Mouse (Mus musculus): ENCODE data around the gene Pla2g15. TPM values are rescaled to one million over a fixed set of nuclear protein-coding genes. Genes with fewer than 3 reads are reported as not detected.

Gene Pla2g15
- total and polyA plus RNA-seq, 3 experiments = 4.0 to 9.4 TPM; not detected in 1

- no peak for TF ChIP-seq MAFK (IDR thresholded peaks at IDR 0.05; ENCODE audit: borderline replicate concordance, low read depth, low read length)
- no peak for TF ChIP-seq GABPA (IDR thresholded peaks at IDR 0.05; ENCODE audit: low read depth, low read length)
- TF ChIP-seq ELF1 (IDR thresholded peaks at IDR 0.05; ENCODE audit: low read depth, low read length) = no peak
- TF ChIP-seq ZMIZ1 (IDR thresholded peaks at IDR 0.05; ENCODE audit: low read depth, low read length) = no peak
- no peak for TF ChIP-seq NELFE (IDR thresholded peaks at IDR 0.05; ENCODE audit: low read depth, low read length)
- TF ChIP-seq JUND (IDR thresholded peaks at IDR 0.05; ENCODE audit: low read depth, low read length) = no peak
- TF ChIP-seq CTCF (IDR thresholded peaks at IDR 0.05 in 2 of 3, conservative IDR thresholded peaks at IDR 0.05 in 1 of 3; ENCODE audit: control insufficient read depth in 1 of 3, insufficient read depth in 1 of 3, low read depth in 2 of 3, low read length in 3 of 3, poor library complexity in 1 of 3, severe bottlenecking in 1 of 3) = no peak
- TF ChIP-seq TBP (IDR thresholded peaks at IDR 0.05; ENCODE audit: low read depth, low read length) = no peak
- no peak for TF ChIP-seq HCFC1 (IDR thresholded peaks at IDR 0.05; ENCODE audit: low read depth, low read length)
- no peak for TF ChIP-seq SIN3A (IDR thresholded peaks at IDR 0.05; ENCODE audit: low read length)
- TF ChIP-seq MEF2A (IDR thresholded peaks at IDR 0.05; ENCODE audit: extremely low read depth, insufficient replicate concordance, low read depth, low read length, poor library complexity, severe bottlenecking) = no peak
- no peak overlapping the region for H3K9ac ChIP-seq (ENCODE audit: control insufficient read depth, low read depth, low read length, poor library complexity, severe bottlenecking)
- H3K4me3 ChIP-seq (ENCODE audit: control insufficient read depth in 1 of 2, insufficient read depth in 1 of 2, low read depth in 2 of 2, low read length in 2 of 2) = no peak overlapping the region
- H3K27ac ChIP-seq (ENCODE audit: control insufficient read depth, low read depth, low read length) = no peak overlapping the region
- no peaks in the 10 kb centered on the region for H3K9me3 ChIP-seq (replicated peaks; ENCODE audit: insufficient read depth, low read length)
- H3K4me1 ChIP-seq (ENCODE audit: control insufficient read depth in 1 of 2, insufficient read depth in 2 of 2, low read length in 2 of 2) = no peaks in the 10 kb centered on the region
- peaks cover 0 to 25% of the 10 kb centered on the region in 2 experiments; a peak in 2 of 4 replicates for H3K36me3 ChIP-seq (ENCODE audit: control insufficient read depth in 1 of 2, insufficient read depth in 2 of 2, low read length in 2 of 2)
- H3K27me3 ChIP-seq (ENCODE audit: control insufficient read depth in 1 of 2, insufficient read depth in 2 of 2, low read length in 2 of 2) = no peaks in the 10 kb centered on the region
- no peak for DNase-seq (ENCODE audit: low read depth, low spot score)
- no peaks in the 10 kb centered on the region for H3K79me2 ChIP-seq (ENCODE audit: control insufficient read depth, insufficient read depth, low read length, poor library complexity)
These were observed 38.2 kb upstream of the Pla2g15 start for GRCm38 (mm10) chr8:106112041-106112440.

- Histone ChIP-seq H3K9me3 (replicated peaks; ENCODE audit: insufficient read depth, low read length) (no peaks in the 10 kb centered on the region), H3K79me2 (ENCODE audit: control insufficient read depth, insufficient read depth, low read length, poor library complexity) (no peaks in the 10 kb centered on the region), H3K27ac (ENCODE audit: control insufficient read depth, low read depth, low read length) (no peak overlapping the region), H3K36me3 (ENCODE audit: control insufficient read depth in 1 of 2, insufficient read depth in 2 of 2, low read length in 2 of 2) (peaks cover 0 to 24% of the 10 kb centered on the region in 2 experiments; a peak in 2 of 4 replicates), H3K4me3 (ENCODE audit: control insufficient read depth in 1 of 2, insufficient read depth in 1 of 2, low read depth in 2 of 2, low read length in 2 of 2) (no peak overlapping the region), H3K4me1 (ENCODE audit: control insufficient read depth in 1 of 2, insufficient read depth in 2 of 2, low read length in 2 of 2) (no peaks in the 10 kb centered on the region), H3K27me3 (ENCODE audit: control insufficient read depth in 1 of 2, insufficient read depth in 2 of 2, low read length in 2 of 2) (no peaks in the 10 kb centered on the region), H3K9ac (ENCODE audit: control insufficient read depth, low read depth, low read length, poor library complexity, severe bottlenecking) (no peak overlapping the region)
- no peak for DNase-seq (ENCODE audit: low read depth, low spot score)
- TF ChIP-seq NRF1 (IDR thresholded peaks at IDR 0.05; ENCODE audit: insufficient read depth, low read depth, low read length, poor library complexity, severe bottlenecking) (no peak), MYB (IDR thresholded peaks at IDR 0.05; ENCODE audit: low read depth, low read length) (no peak), ETS1 (IDR thresholded peaks at IDR 0.05; ENCODE audit: low read depth, low read length) (no peak), CTCF (IDR thresholded peaks at IDR 0.05 in 2 of 3, conservative IDR thresholded peaks at IDR 0.05 in 1 of 3; ENCODE audit: control insufficient read depth in 1 of 3, insufficient read depth in 1 of 3, low read depth in 2 of 3, low read length in 3 of 3, poor library complexity in 1 of 3, severe bottlenecking in 1 of 3) (peak in 1 of 3 experiments; percentile 13; a peak in 1 of 6 replicates)
These were observed 37.7 kb upstream of the Pla2g15 start for GRCm38 (mm10) chr8:106112514-106112913.
